Mouse (Mus musculus) left cerebral cortex, adult 2 months (tissue): ENCODE results near the gene Mid2. TPM values are rescaled to one million over a fixed set of nuclear protein-coding genes. Genes with fewer than 3 reads are reported as not detected.

Source experiments
- DNase-seq, 2 experiments: peaks; one replicate each; pipeline ENCODE4 v3.0.0; 2021 to 2022; ENCODE audit warnings: low spot score in 2 of 2, mixed read lengths in 1 of 2; ENCODE audit errors: extremely low spot score in 1 of 2
- H3K27ac ChIP-seq: fragments of 200-600 bp; 2 replicates; pipeline ENCODE4 v1.8.1; 2022
- H3K4me3 ChIP-seq: fragments of 200-600 bp; 2 replicates; pipeline ENCODE4 v1.8.1; 2022
- CTCF ChIP-seq: fragments of 200-600 bp; IDR thresholded peaks from 2 replicates; pipeline ENCODE4 v1.8.1; 2022; ENCODE audit warnings: antibody characterized with exemption, mild to moderate bottlenecking, moderate library complexity
- intact Hi-C: fragments of 180-260 bp; cut with DNase I; formaldehyde crosslinking; loops from one replicate; pipeline ENCODE4 v1.15.1; 2025
- total RNA-seq, 2 experiments: library from RNA; stranded (reverse); gene quantifications; 2 replicates each; pipeline ENCODE4 v1.2.3; 2021

The Mid2 gene
- total RNA-seq, 2 experiments from 2014 or later, result 23.0 to 24.4 TPM

GRCm38 (mm10) chrX:140722400-140722799 is 58.0 kb downstream of the Mid2 start:
- intact Hi-C loops, result loop anchor here (10.0 kb wide), 1 partner anchor 228 kb away; no protein-coding TSS in a partner anchor
- TF ChIP-seq CTCF, result peak; percentile 47
- no peak overlapping the region for H3K4me3 ChIP-seq
- no peak for DNase-seq
- no peak overlapping the region for H3K27ac ChIP-seq

GRCm38 (mm10) chrX:140738986-140739385 is 74.6 kb downstream of the Mid2 start:
- Histone ChIP-seq H3K27ac (no peak overlapping the region), H3K4me3 (no peak overlapping the region)
- intact Hi-C loops, result no loop called here
- DNase-seq, result no peak
- no peak for TF ChIP-seq CTCF

- intact Hi-C loops, result loop anchor here (5.0 kb wide), 1 partner anchor 76 kb away; no protein-coding TSS in a partner anchor
- no peak for TF ChIP-seq CTCF
- H3K4me3 ChIP-seq, result no peak overlapping the region
- DNase-seq, result no peak
- H3K27ac ChIP-seq, result no peak overlapping the region
These were observed 78.8 kb downstream of the Mid2 start for GRCm38 (mm10) chrX:140743213-140743612.

- TF ChIP-seq CTCF, result no peak
- Histone ChIP-seq H3K27ac (no peak overlapping the region), H3K4me3 (no peak overlapping the region)
- intact Hi-C loops, result no loop called here
- DNase-seq, result no peak
These were observed 105.4 kb downstream of the Mid2 start for GRCm38 (mm10) chrX:140769794-140770193.

- DNase-seq, result no peak
- no peak for TF ChIP-seq CTCF
These were observed 140.9 kb downstream of the Mid2 start for GRCm38 (mm10) chrX:140805340-140805739.

GRCm38 (mm10) chrX:140813312-140814006 is 149.1 kb downstream of the Mid2 start, which contains the start of gene Tex13b:
Tex13b (minus strand) TSS chrX:140813433.
- Histone ChIP-seq H3K27ac (no peak within 1 kb of the TSS), H3K4me3 (no peak within 1 kb of the TSS)
- TF ChIP-seq CTCF, result no peak
- intact Hi-C loops, result no loop called here
- DNase-seq, result no peak

More at GRCm38 (mm10) chrX:140805340-140805739, 140.9 kb downstream of the Mid2 start:
- intact Hi-C loops, result no loop called here
- Histone ChIP-seq H3K4me3 (no peak overlapping the region), H3K27ac (no peak overlapping the region)

Other genes with a start within 250 kb of the Mid2 start
- 10 to 100 TPM; 62.8 to 76.9 TPM for gene Prps1, start 208.0 kb upstream of the Mid2 start, total RNA-seq
- 100 to 1,000 TPM; 121 to 145 TPM for gene Tsc22d3, start 63.9 kb upstream of the Mid2 start, total RNA-seq
- gene Tex13b, start 148.8 kb downstream of the Mid2 start, total RNA-seq, result not detected
- not detected for gene Vsig1, start 243.0 kb downstream of the Mid2 start, total RNA-seq